Mouse (Mus musculus): Measurements from ENCODE around the gene Rbfox2.
"Not testable (repeated sequence)": the region's sequence is repeated elsewhere in the genome, so short reads cannot be mapped to it uniquely, and the experiment has no call there.

Gene Rbfox2

DNA sequence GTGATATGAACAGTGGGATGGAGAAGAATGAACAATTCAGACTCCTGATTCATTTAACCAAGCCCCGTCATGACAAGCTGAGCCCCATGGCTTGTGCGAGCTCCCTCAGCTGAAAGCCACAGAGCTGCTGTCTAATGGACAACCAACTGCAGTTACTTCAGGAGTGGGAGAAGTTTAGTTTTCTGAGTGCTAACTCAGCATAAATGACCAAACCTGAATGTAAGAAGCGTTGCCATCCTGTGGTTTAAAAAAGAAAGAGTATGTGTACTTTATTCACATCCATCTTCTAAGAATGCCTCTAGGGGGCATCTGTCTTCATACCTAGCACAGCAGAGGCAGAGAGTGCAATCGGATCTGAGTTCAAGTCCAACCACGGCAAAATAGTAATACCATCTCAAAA, 35.5 kb downstream of the Rbfox2 start:
- DNase-seq (ENCODE audit: low read depth): no peak

DNA sequence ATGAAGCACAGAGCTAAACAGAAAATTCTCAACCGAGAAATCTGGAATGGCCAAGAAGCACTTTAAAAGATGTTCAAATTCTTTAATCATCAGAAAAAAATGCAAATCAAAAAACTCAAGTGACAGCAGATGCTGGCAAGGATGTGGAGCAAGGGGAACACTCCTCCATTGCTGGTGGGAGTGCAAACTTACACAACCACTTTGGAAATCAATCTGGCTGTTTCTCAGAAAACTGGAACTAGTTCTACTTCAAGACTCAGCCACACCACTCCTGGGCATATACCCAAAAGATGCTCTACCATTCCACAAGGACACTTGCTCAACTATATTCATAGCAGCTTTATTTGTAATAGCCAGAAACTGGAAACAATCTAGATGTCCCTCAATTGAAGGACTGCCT, 37.3 kb downstream of the Rbfox2 start:
- not testable (repeated sequence) for DNase-seq (ENCODE audit: low read depth)

DNA sequence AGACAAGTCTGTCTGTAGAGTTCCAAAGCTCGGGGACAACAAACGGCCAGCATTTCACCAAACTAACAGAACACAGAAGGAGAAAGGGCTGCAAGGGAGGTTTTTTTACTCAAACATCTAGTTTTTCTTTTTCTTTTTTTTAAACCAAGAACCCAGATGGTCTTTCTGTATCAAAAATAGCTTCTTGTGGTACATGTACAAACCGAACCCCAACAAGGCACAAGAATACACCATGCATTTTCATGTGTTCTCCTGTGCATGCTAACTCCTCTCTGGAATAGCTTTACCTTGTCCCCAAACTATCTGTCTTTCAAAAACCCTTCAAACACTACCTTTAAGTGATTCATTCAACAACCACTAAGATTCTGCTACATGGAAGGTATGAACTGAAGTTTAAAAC, 38.4 kb downstream of the Rbfox2 start:
- no peak for DNase-seq (ENCODE audit: low read depth)

DNA sequence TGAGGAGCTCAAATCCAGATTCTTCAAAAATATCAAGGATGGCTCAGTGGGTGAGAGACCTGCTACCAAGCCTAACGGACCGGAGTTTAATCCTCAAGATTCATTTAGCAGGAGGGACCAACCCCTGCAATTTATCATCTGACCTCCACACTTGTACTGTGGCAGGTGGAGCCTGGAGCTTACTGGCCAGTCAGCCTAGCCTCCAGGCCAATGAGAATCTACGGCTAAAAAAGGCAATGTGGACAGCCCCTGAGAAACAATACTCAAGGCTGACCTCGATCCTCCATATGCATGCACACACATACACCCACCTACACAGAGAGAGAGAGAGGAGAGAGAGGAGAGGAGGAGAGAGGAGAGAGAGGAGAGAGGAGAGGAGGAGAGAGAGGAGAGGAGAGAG, 41.5 kb downstream of the Rbfox2 start:
- DNase-seq (ENCODE audit: low read depth): no peak

GRCm38 (mm10) chr15:77264314-77264713, 42.5 kb downstream of the Rbfox2 start:
- no peak for DNase-seq (ENCODE audit: low read depth)

DNA sequence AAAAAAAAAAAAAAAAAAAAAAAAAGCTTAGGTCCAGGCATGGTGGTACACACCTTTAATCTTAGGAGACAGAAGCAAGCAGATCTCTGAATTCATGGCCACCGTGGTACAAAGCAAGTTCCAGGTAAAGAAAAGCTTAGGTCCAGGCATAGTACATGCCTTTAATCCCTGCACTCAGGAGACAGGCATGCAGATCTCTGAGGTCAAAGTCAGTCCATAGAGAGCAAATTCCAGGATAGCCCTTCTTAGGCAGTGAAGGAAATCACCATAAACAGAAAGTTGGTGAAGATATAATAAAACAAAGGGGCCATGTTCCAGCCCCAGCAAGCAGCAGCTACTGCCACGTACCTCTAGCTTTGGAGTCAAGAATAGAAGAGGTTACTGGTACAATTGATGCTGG, 44.0 kb downstream of the Rbfox2 start:
- no peak for DNase-seq (ENCODE audit: low read depth)

DNA sequence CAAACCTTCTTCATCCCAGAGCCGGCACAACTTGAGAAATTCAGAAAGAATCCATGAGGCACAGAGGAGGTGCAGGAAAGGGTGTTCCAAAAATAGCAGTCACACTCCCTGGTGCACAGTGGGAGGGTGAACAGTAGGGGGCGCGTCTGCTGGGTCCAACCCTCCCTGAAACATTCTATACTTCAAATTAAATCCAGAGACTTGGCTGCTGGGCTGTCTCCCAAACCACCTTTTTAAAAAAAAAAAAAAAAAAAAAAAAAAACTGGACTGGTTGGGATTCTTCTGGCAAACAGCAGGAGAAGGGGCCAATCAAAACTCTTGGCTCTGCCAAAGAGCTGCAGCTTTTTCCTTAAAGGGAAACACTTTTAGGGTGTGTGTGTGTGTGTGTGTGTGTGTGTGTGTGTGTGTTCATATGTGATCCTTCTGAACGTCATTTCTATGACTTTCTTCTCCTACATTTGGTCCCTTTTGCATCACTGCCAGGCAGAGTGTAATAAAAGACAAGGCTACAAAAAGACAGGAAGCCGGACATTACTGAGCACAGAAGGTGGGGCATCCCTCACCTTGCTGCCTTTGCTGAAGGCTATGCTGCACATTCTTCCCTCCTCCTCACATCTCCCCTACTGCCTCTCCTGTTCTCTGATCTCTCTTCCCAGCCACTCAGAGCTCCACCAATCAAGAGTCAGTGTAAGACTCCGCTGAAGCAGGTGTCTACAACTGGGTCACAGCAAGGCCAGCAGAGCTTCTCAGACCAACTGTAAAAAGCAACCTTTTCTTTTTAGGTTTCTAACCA, 49.2 kb downstream of the Rbfox2 start:
- DNase-seq (ENCODE audit: low read depth): no peak

GRCm38 (mm10) chr15:77256782-77257181, 50.0 kb downstream of the Rbfox2 start:
- DNase-seq (ENCODE audit: low read depth): no peak

- DNase-seq (ENCODE audit: low read depth): no peak
Measured at GRCm38 (mm10) chr15:77254636-77255035, 52.2 kb downstream of the Rbfox2 start.

GRCm38 (mm10) chr15:77254128-77254527, 52.7 kb downstream of the Rbfox2 start:
- no peak for DNase-seq (ENCODE audit: low read depth)

- no peak for DNase-seq (ENCODE audit: low read depth)
Measured at GRCm38 (mm10) chr15:77251706-77252105, 55.1 kb downstream of the Rbfox2 start.

DNA sequence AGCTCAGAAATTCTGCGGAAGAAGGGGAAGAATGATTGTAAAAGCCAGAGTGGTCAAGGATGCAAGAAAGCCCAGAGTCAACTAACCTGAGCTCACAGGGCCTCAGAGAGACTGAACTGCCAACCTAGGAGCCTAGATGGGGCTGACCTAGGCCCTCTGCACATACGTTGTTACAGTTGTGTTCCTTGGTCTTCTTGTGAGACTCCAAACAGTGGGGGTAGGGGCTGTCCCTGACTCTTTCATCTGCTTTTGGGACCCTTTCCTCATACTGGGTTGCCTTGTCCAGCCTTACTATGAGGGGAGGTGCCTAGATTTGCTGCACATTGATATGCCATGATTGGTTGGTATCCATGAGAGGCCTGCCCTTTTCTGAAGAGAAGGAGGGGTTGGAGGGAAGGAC, 56.0 kb downstream of the Rbfox2 start:
- no peak for DNase-seq (ENCODE audit: low read depth)

GRCm38 (mm10) chr15:77249421-77249820, 57.4 kb downstream of the Rbfox2 start:
- no peak for DNase-seq (ENCODE audit: low read depth)

DNA sequence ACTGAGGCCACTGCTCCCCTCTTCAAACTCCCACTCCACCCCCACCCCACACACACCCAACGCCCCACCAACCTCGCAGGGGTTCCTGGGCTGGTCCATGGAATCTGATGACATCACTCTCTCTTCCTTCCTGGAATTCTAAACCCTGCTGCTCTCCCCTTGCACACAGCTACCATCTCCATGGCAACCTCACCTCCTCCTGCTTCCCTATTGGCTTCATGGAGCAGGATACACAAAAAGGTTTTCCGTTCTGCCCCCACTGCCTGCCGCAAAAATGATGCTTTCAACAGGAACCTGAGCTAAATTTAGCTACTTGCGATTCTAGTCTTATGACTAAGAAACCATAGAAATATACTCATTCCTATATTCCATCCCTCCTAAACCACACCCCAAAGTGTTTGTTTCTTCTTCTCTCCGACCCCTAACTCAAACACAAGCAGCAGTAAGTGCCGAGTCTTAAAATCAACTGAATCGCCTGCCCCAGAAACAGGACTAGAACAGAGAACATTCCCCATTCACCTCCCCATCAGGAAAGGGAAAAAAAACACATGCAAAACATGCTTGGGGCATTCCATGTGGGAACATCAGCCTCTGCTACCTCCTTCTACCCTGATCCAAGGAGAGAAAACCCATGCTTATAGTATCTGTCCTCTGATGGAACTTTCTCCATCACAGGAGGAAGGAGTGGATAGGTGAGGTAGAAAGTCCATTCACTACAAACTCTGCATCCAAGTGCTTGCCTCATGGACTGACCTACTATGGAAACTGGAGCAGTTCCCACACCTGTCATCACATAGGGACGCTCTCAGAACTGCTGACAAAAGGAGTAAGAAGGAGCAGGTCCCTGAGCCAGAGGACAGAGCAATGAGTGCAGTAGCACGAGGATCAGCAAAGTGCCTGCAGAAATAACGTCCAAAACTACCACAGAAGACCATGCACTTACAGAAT, 61.1 kb downstream of the Rbfox2 start:
- DNase-seq (ENCODE audit: low read depth): no peak

- DNase-seq (ENCODE audit: low read depth): no peak
Measured at GRCm38 (mm10) chr15:77244634-77245033, 62.2 kb downstream of the Rbfox2 start.

DNA sequence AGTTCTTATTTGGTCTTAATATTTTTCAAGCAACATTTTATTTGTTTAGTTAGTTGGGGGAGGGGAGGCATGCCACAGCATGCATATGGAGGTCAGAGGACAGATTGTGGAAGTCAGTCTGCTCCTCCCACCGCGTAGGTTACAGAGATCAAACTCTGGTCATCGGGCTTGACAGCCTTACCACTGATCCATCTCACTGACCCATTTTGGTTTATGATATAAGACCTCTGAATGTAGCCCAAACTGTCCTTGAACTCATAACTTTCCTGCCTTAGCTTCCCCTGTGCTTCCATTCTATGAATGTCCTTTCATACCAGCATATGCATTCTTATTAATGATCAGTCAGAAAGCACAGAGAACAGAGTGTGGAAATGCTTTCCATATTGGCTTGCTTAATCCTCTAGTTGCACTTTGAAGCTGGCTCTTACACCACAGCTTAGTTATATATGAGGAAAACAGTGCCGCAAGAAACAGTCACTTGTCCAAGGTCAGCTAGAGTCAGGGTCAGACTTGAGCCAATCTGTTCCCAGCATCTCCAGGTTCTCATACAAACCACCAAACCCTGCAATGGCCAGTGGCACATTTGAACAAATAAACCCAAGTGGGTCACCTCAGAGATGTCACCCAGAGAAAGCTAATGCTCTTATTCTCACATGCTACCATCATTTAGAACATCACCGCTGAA, 62.8 kb downstream of the Rbfox2 start:
- no peak for DNase-seq (ENCODE audit: low read depth)

DNA sequence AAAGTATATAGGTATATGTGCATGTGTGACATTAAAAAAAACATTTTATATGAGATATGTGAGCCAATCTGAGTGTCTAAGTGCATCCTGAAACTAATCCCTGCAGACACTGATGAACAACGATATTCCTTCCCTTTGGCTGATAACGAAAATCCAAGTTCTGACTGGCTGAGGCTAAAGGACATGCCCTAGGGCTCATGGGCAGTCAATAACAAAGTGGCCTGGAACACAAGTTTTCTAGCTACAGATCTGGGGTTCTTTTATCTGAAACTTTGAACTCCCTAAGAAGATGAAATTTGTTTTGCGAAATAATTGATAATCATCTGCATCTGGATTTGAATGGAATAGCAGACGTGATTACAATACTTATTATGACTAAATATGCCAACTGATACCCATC, 66.2 kb downstream of the Rbfox2 start:
- DNase-seq (ENCODE audit: low read depth): no peak

GRCm38 (mm10) chr15:77239564-77239963, 67.2 kb downstream of the Rbfox2 start:
- DNase-seq (ENCODE audit: low read depth): no peak

- no peak for DNase-seq (ENCODE audit: low read depth)
Measured at GRCm38 (mm10) chr15:77237661-77238060, 69.1 kb downstream of the Rbfox2 start.

- no peak for DNase-seq (ENCODE audit: low read depth)
Measured at GRCm38 (mm10) chr15:77236055-77236567, 70.7 kb downstream of the Rbfox2 start.

- DNase-seq (ENCODE audit: low read depth): no peak
Measured at GRCm38 (mm10) chr15:77235551-77235950, 71.3 kb downstream of the Rbfox2 start.

DNA sequence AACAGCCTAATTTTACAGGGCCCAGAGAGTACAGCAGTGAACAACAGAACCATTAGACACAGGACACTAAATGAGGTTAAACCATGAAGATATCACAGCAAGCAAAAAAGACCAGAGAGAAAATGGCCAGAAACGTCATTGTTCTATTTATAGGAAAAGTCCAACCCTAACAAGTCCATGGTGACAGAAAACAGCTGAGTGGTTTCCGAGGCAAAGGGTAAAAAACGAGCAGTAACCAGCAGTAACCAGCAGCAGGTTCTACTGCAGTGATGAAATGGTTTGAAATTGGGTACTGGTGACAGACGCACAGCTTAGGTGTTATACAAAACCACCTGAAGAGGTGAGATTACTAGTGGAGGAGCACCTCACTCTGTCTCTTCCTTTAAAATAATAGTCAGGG, 72.5 kb downstream of the Rbfox2 start:
- no peak for DNase-seq (ENCODE audit: low read depth)
